Mouse (Mus musculus) MEL (cell line): ENCODE results near the gene Copg2. TPM values are rescaled to one million over a fixed set of nuclear protein-coding genes. Genes with fewer than 3 reads are reported as not detected.

ENCODE experiments used
- DNase-seq: peaks from one replicate; pipeline ENCODE4 v3.0.0; 2011; ENCODE audit warnings: low read depth, low spot score
- H3K27ac ChIP-seq: 2 replicates; pipeline ENCODE4 v1.5.1; 2012; ENCODE audit warnings: low read depth, mild to moderate bottlenecking, control low read depth, low read length, moderate library complexity; ENCODE audit not compliant: control insufficient read depth
- H3K27me3 ChIP-seq, 2 experiments: fragments of 150-350 bp in 1 of 2; sonication (generic) in 1 of 2; 2 replicates each; pipeline ENCODE4 v1.6.1; 2012; ENCODE audit warnings: low read length in 2 of 2, mild to moderate bottlenecking in 2 of 2, improper control_type of control experiment in 1 of 2, moderate library complexity in 1 of 2; ENCODE audit not compliant: insufficient read depth in 2 of 2, control insufficient read depth in 1 of 2
- H3K36me3 ChIP-seq, 2 experiments: 2 replicates each; pipeline ENCODE4 v1.6.1; 2012 to 2014; ENCODE audit warnings: low read length in 2 of 2, improper control_type of control experiment in 1 of 2, inconsistent platforms in 1 of 2, mild to moderate bottlenecking in 1 of 2; ENCODE audit not compliant: insufficient read depth in 2 of 2, control insufficient read depth in 1 of 2
- H3K4me1 ChIP-seq, 2 experiments: fragments of 150-350 bp in 1 of 2; sonication (generic) in 1 of 2; 2 replicates each; pipeline ENCODE4 v1.6.1; 2012; ENCODE audit warnings: low read length in 2 of 2, improper control_type of control experiment in 1 of 2, mild to moderate bottlenecking in 1 of 2; ENCODE audit not compliant: insufficient read depth in 2 of 2, control insufficient read depth in 1 of 2
- H3K4me3 ChIP-seq, 2 experiments: fragments of 150-350 bp in 1 of 2; sonication (generic) in 1 of 2; 2 replicates each; pipeline ENCODE4 v1.5.1; 2012; ENCODE audit warnings: low read depth in 2 of 2, low read length in 2 of 2, mild to moderate bottlenecking in 2 of 2, moderate library complexity in 2 of 2, control low read depth in 1 of 2, improper control_type of control experiment in 1 of 2; ENCODE audit not compliant: control insufficient read depth in 1 of 2, insufficient read depth in 1 of 2
- H3K79me2 ChIP-seq: 2 replicates; pipeline ENCODE4 v1.6.1; 2012; ENCODE audit warnings: mild to moderate bottlenecking, low read length, moderate library complexity; ENCODE audit not compliant: control insufficient read depth, poor library complexity, insufficient read depth
- H3K9ac ChIP-seq: 2 replicates; pipeline ENCODE4 v1.6.1; 2012; ENCODE audit warnings: low read depth, mild to moderate bottlenecking, control low read depth, low read length, moderate library complexity; ENCODE audit not compliant: control insufficient read depth, poor library complexity, severe bottlenecking
- H3K9me3 ChIP-seq: fragments of 150-350 bp; sonication (generic); replicated peaks from 2 replicates; pipeline ENCODE4 v1.6.1; 2012; ENCODE audit warnings: mild to moderate bottlenecking, low read length, improper control_type of control experiment, moderate library complexity; ENCODE audit not compliant: insufficient read depth
- CHD2 ChIP-seq: IDR thresholded peaks from 2 replicates; pipeline ENCODE4 v1.6.1; 2011; ENCODE audit warnings: low read length, improper control_type of control experiment
- CTCF ChIP-seq, 3 experiments: IDR thresholded peaks in 2 of 3; conservative IDR thresholded peaks in 1 of 3; 2 replicates each; pipeline ENCODE4 v1.5.1; 2011 to 2012; ENCODE audit warnings: low read length in 3 of 3, low read depth in 2 of 3, mild to moderate bottlenecking in 2 of 3, improper control_type of control experiment in 1 of 3, inconsistent platforms in 1 of 3, mixed read lengths in 1 of 3, moderate library complexity in 1 of 3; ENCODE audit not compliant: control insufficient read depth in 1 of 3, insufficient read depth in 1 of 3, poor library complexity in 1 of 3, severe bottlenecking in 1 of 3
- E2F4 ChIP-seq: IDR thresholded peaks from 2 replicates; pipeline ENCODE4 v1.6.1; 2011; ENCODE audit warnings: low read depth, low read length, improper control_type of control experiment, borderline replicate concordance
- ELF1 ChIP-seq: IDR thresholded peaks from 2 replicates; pipeline ENCODE4 v1.6.1; 2014; ENCODE audit warnings: low read depth, mild to moderate bottlenecking, inconsistent platforms, low read length, improper control_type of control experiment, moderate library complexity
- ETS1 ChIP-seq: IDR thresholded peaks from 2 replicates; pipeline ENCODE4 v1.6.1; 2012; ENCODE audit warnings: low read depth, mild to moderate bottlenecking, inconsistent platforms, low read length, improper control_type of control experiment, moderate library complexity
- GABPA ChIP-seq: IDR thresholded peaks from 2 replicates; pipeline ENCODE4 v1.6.1; 2012; ENCODE audit warnings: low read depth, mild to moderate bottlenecking, inconsistent platforms, low read length, improper control_type of control experiment, moderate library complexity
- JUND ChIP-seq: IDR thresholded peaks from 2 replicates; pipeline ENCODE4 v1.6.1; 2011; ENCODE audit warnings: low read depth, mild to moderate bottlenecking, improper control_type of control experiment, low read length
- MAFK ChIP-seq: IDR thresholded peaks from 2 replicates; pipeline ENCODE4 v1.6.1; 2011; ENCODE audit warnings: low read depth, mild to moderate bottlenecking, low read length, improper control_type of control experiment, borderline replicate concordance
- MAX ChIP-seq: IDR thresholded peaks from 2 replicates; pipeline ENCODE4 v1.6.1; 2011; ENCODE audit warnings: low read length, improper control_type of control experiment
- MAZ ChIP-seq: IDR thresholded peaks from 2 replicates; pipeline ENCODE4 v1.6.1; 2012; ENCODE audit warnings: low read depth, mild to moderate bottlenecking, inconsistent platforms, low read length, improper control_type of control experiment
- MEF2A ChIP-seq: IDR thresholded peaks from 2 replicates; pipeline ENCODE4 v1.6.1; 2014; ENCODE audit warnings: low read depth, mild to moderate bottlenecking, inconsistent platforms, low read length, improper control_type of control experiment; ENCODE audit not compliant: poor library complexity, insufficient replicate concordance, severe bottlenecking; ENCODE audit errors: extremely low read depth
- MYB ChIP-seq: IDR thresholded peaks from 2 replicates; pipeline ENCODE4 v1.6.1; 2011; ENCODE audit warnings: mild to moderate bottlenecking, low read depth, low read length, improper control_type of control experiment
- NELFE ChIP-seq: IDR thresholded peaks from 2 replicates; pipeline ENCODE4 v1.6.1; 2011; ENCODE audit warnings: low read depth, low read length, improper control_type of control experiment
- POLR2A ChIP-seq, 2 experiments: IDR thresholded peaks; 2 replicates each; pipeline ENCODE4 v1.6.1; 2011 to 2012; ENCODE audit warnings: low read length in 2 of 2, mild to moderate bottlenecking in 2 of 2, control low read depth in 1 of 2, improper control_type of control experiment in 1 of 2, low read depth in 1 of 2, moderate library complexity in 1 of 2; ENCODE audit not compliant: control insufficient read depth in 1 of 2, insufficient read depth in 1 of 2, poor library complexity in 1 of 2
- POLR2AphosphoS2 ChIP-seq: IDR thresholded peaks from 2 replicates; pipeline ENCODE4 v1.6.1; 2011; ENCODE audit warnings: low read length, improper control_type of control experiment
- RAD21 ChIP-seq: IDR thresholded peaks from 2 replicates; pipeline ENCODE4 v1.6.1; 2011; ENCODE audit warnings: mild to moderate bottlenecking, low read depth, low read length, improper control_type of control experiment
- SIN3A ChIP-seq: IDR thresholded peaks from 2 replicates; pipeline ENCODE4 v1.6.1; 2012; ENCODE audit warnings: low read length, improper control_type of control experiment, inconsistent platforms
- TAL1 ChIP-seq: IDR thresholded peaks from 2 replicates; pipeline ENCODE4 v1.6.1; 2012; ENCODE audit warnings: mild to moderate bottlenecking, inconsistent platforms, low read length, moderate library complexity, mixed read lengths
- TCF12 ChIP-seq: IDR thresholded peaks from 2 replicates; pipeline ENCODE4 v1.6.1; 2014; ENCODE audit warnings: low read depth, mild to moderate bottlenecking, inconsistent platforms, low read length, improper control_type of control experiment, moderate library complexity
- UBTF ChIP-seq: IDR thresholded peaks from 2 replicates; pipeline ENCODE4 v1.6.1; 2012; ENCODE audit warnings: low read depth, mild to moderate bottlenecking, inconsistent platforms, low read length, improper control_type of control experiment, moderate library complexity, borderline replicate concordance; ENCODE audit not compliant: insufficient read depth
- USF1 ChIP-seq: IDR thresholded peaks from 2 replicates; pipeline ENCODE4 v1.6.1; 2014; ENCODE audit warnings: low read depth, mild to moderate bottlenecking, inconsistent platforms, low read length, improper control_type of control experiment, moderate library complexity
- ZMIZ1 ChIP-seq: IDR thresholded peaks from 2 replicates; pipeline ENCODE4 v1.6.1; 2012; ENCODE audit warnings: low read depth, mild to moderate bottlenecking, inconsistent platforms, low read length, improper control_type of control experiment, moderate library complexity
- polyA plus RNA-seq, 2 experiments: library from polyadenylated mRNA; stranded (reverse) in 1 of 2; unstranded in 1 of 2; fragments of >175 nt in 1 of 2; fragments of >200 nt in 1 of 2; gene quantifications; 2 replicates each; pipeline versions ENCODE4 v1.2.1 to v1.2.4; 2012; ENCODE audit warnings: low replicate concordance in 2 of 2, low read depth in 1 of 2; ENCODE audit not compliant: insufficient read length in 2 of 2, insufficient read depth in 1 of 2, missing spikeins in 1 of 2
- total RNA-seq: library from RNA; depleted of rRNA; stranded (reverse); fragments of 300-350 nt; gene quantifications from 2 replicates; pipeline ENCODE4 v1.2.3, GENCODE M21; 2012

Copg2 gene
- total and polyA plus RNA-seq, 3 experiments = 14.8 to 20.3 TPM; not detected in 1

GRCm38 (mm10) chr6:30904033-30904432, 7.4 kb upstream of the Copg2 start (continued):
- TF ChIP-seq E2F4 = no peak
- no peak for TF ChIP-seq CHD2

GRCm38 (mm10) chr6:30897520-30897919, 926 bp upstream of the Copg2 start:
- H3K27me3 ChIP-seq = no peaks in the 10 kb centered on the region; a peak in 1 of 4 replicates
- TF ChIP-seq MAZ (no peak), CTCF (IDR thresholded peaks at IDR 0.05 in 2 of 3, conservative IDR thresholded peaks at IDR 0.05 in 1 of 3; ENCODE audit: control insufficient read depth in 1 of 3, insufficient read depth in 1 of 3, low read depth in 2 of 3, low read length in 3 of 3, poor library complexity in 1 of 3, severe bottlenecking in 1 of 3) (no peak), MAX (no peak), USF1 (no peak), JUND (peak; percentile 81; the same call in 1 of the 2 replicates), MAFK (no peak)
- TF ChIP-seq, all 39 proteins: peak for 1

GRCm38 (mm10) chr6:30896986-30897327, 363 bp upstream of the Copg2 start:
- TF ChIP-seq ETS1 (no peak), MYB (no peak), SIN3A (no peak), CTCF (IDR thresholded peaks at IDR 0.05 in 2 of 3, conservative IDR thresholded peaks at IDR 0.05 in 1 of 3; ENCODE audit: control insufficient read depth in 1 of 3, insufficient read depth in 1 of 3, low read depth in 2 of 3, low read length in 3 of 3, poor library complexity in 1 of 3, severe bottlenecking in 1 of 3) (no peak), UBTF (no peak), GABPA (no peak), POLR2AphosphoS2 (no peak), ELF1 (no peak), POLR2A (IDR thresholded peaks at IDR 0.05; ENCODE audit: control insufficient read depth in 1 of 2, insufficient read depth in 1 of 2, low read depth in 1 of 2, low read length in 2 of 2, poor library complexity in 1 of 2) (no peak), MEF2A (no peak), ZMIZ1 (no peak), NELFE (no peak), CHD2 (no peak), RAD21 (no peak), TCF12 (no peak), TAL1 (no peak)
- peak overlapping the region; percentile 29; the same call in 1 of the 2 replicates for H3K27ac ChIP-seq
- H3K4me1 ChIP-seq = peaks cover 2 to 11% of the 10 kb centered on the region in 2 experiments
- H3K36me3 ChIP-seq = peaks cover 0 to 5% of the 10 kb centered on the region in 2 experiments; a peak in 2 of 4 replicates
- H3K9me3 ChIP-seq = no peaks in the 10 kb centered on the region
- no peaks in the 10 kb centered on the region; a peak in 1 of 4 replicates for H3K27me3 ChIP-seq
- H3K4me3 ChIP-seq = peak overlapping the region; percentile 51 to 55
- peak overlapping the region; percentile 64 for H3K9ac ChIP-seq
- peaks cover 3% of the 10 kb centered on the region; the same call in 1 of the 2 replicates for H3K79me2 ChIP-seq
- no peak for DNase-seq

More at GRCm38 (mm10) chr6:30897520-30897919, 926 bp upstream of the Copg2 start:
- H3K36me3 ChIP-seq = peaks cover 0 to 5% of the 10 kb centered on the region in 2 experiments; a peak in 2 of 4 replicates
- no peak overlapping the region for H3K27ac ChIP-seq
- H3K79me2 ChIP-seq = peaks cover 3% of the 10 kb centered on the region; the same call in 1 of the 2 replicates
- peaks cover 2 to 11% of the 10 kb centered on the region in 2 experiments for H3K4me1 ChIP-seq
- H3K4me3 ChIP-seq = peak overlapping the region in 1 of 2 experiments; percentile 55; a peak in 1 of 4 replicates
- no peaks in the 10 kb centered on the region for H3K9me3 ChIP-seq
- peak; percentile 55 for DNase-seq
- no peak overlapping the region for H3K9ac ChIP-seq
